Mouse (Mus musculus) embryonic facial prominence, embryonic 10.5 days (tissue): Measurements from ENCODE around the gene Stat2. TPM values are rescaled to one million over a fixed set of nuclear protein-coding genes. Genes with fewer than 3 reads are reported as not detected.
"Not testable (repeated sequence)": the region's sequence is repeated elsewhere in the genome, so short reads cannot be mapped to it uniquely, and the experiment has no call there.

Experiments
- DNase-seq: peaks from one replicate; pipeline ENCODE4 v3.0.0-alpha.2; 2017; ENCODE audit warnings: low spot score
- H3K27ac ChIP-seq: fragments of 300-500 bp; sonication (generic); replicated peaks from 2 replicates; pipeline ENCODE4 v1.5.1; 2016; ENCODE audit warnings: mild to moderate bottlenecking
- H3K27me3 ChIP-seq: fragments of 300-500 bp; sonication (generic); replicated peaks from 2 replicates; pipeline ENCODE4 v1.6.1; 2016; ENCODE audit warnings: low read depth, mild to moderate bottlenecking; ENCODE audit not compliant: poor library complexity, severe bottlenecking
- H3K36me3 ChIP-seq: fragments of 300-500 bp; sonication (generic); replicated peaks from 2 replicates; pipeline ENCODE4 v1.6.1; 2016; ENCODE audit warnings: mild to moderate bottlenecking, moderate library complexity
- H3K4me1 ChIP-seq: fragments of 300-500 bp; sonication (generic); 2 replicates; pipeline ENCODE4 v1.6.1; 2016
- H3K4me3 ChIP-seq: fragments of 300-500 bp; sonication (generic); 2 replicates; pipeline ENCODE4 v1.5.1; 2016; ENCODE audit warnings: mild to moderate bottlenecking, moderate library complexity
- H3K9me3 ChIP-seq: fragments of 300-500 bp; sonication (generic); 2 replicates; pipeline ENCODE4 v1.6.1; 2016; ENCODE audit warnings: mild to moderate bottlenecking
- WGBS: fragments of 180-500 bp; shearing (Covaris S2); methylation state at CpG from one replicate; pipeline ENCODE4 v1.1.7; 2016; 5-methylcytosine and 5-hydroxymethylcytosine counted together
- polyA plus RNA-seq: library from polyadenylated mRNA; unstranded; fragments of >200 nt; fragmentation: Nextera tagmentation; extraction: Ambion mirVana; gene quantifications from 2 replicates; pipeline ENCODE4 v1.2.1, GENCODE M21; 2016

Gene Stat2
- polyA plus RNA-seq, 1 experiment from 2014 or later = 14.3 TPM

GRCm38 (mm10) chr10:128262300-128262699, 8.1 kb upstream of the Stat2 start:
- DNase-seq = no peak
- WGBS = 83% methylated on average over 22 of the region's 22 CpGs

GRCm38 (mm10) chr10:128263393-128264310, 6.7 kb upstream of the Stat2 start:
- DNase-seq = no peak
- Histone ChIP-seq H3K4me1 (peaks cover 3% of the 10 kb centered on the region; the same call in 1 of the 2 replicates), H3K27ac (no peak overlapping the region), H3K4me3 (no peak overlapping the region), H3K27me3 (no peaks in the 10 kb centered on the region), H3K36me3 (no peaks in the 10 kb centered on the region), H3K9me3 (no peaks in the 10 kb centered on the region)
- 78% methylated on average over 6 of the region's 6 CpGs for whole genome bisulfite sequencing

More at GRCm38 (mm10) chr10:128262300-128262699, 8.1 kb upstream of the Stat2 start:
- Histone ChIP-seq H3K27ac (no peak overlapping the region), H3K4me1 (no peaks in the 10 kb centered on the region), H3K9me3 (no peaks in the 10 kb centered on the region), H3K36me3 (no peaks in the 10 kb centered on the region), H3K27me3 (no peaks in the 10 kb centered on the region), H3K4me3 (no peak overlapping the region)

GRCm38 (mm10) chr10:128268371-128268770, 2.0 kb upstream of the Stat2 start, which contains the start of gene Apof:
Apof (plus strand) TSS chr10:128268671.
- DNase-seq = no peak
- H3K27me3 ChIP-seq = peaks cover 8% of the 10 kb centered on the region; the same call in 1 of the 2 replicates
- no peaks in the 10 kb centered on the region; the same call in 1 of the 2 replicates for H3K36me3 ChIP-seq
- no peak within 1 kb of the TSS for H3K27ac ChIP-seq
- H3K4me1 ChIP-seq = peaks cover 15% of the 10 kb centered on the region
- no peaks in the 10 kb centered on the region for H3K9me3 ChIP-seq
- 71% methylated on average over 6 of the region's 6 CpGs for WGBS
- H3K4me3 ChIP-seq = peak within 1 kb of the TSS; percentile 4; the same call in 1 of the 2 replicates

- H3K9me3 ChIP-seq = no peaks in the 10 kb centered on the region
- H3K27ac ChIP-seq = no peak overlapping the region
- H3K36me3 ChIP-seq = no peaks in the 10 kb centered on the region; the same call in 1 of the 2 replicates
- no peak for DNase-seq
- H3K4me1 ChIP-seq = peaks cover 15% of the 10 kb centered on the region
- H3K4me3 ChIP-seq = peak overlapping the region; percentile 4; the same call in 1 of the 2 replicates
- H3K27me3 ChIP-seq = peaks cover 8% of the 10 kb centered on the region; the same call in 1 of the 2 replicates
- WGBS = 88% methylated on average over 16 of the region's 16 CpGs
Measured at GRCm38 (mm10) chr10:128269206-128269910, 1.0 kb upstream of the Stat2 start.

- WGBS = 50% methylated on average over 7 of the region's 7 CpGs
- H3K4me3 ChIP-seq = peak overlapping the region; percentile 87
- H3K36me3 ChIP-seq = no peaks in the 10 kb centered on the region; the same call in 1 of the 2 replicates
Measured at GRCm38 (mm10) chr10:128270866-128271265, 507 bp downstream of the Stat2 start.

GRCm38 (mm10) chr10:128271883-128272282, 1.5 kb downstream of the Stat2 start:
- H3K27me3 ChIP-seq = peaks cover 8% of the 10 kb centered on the region; the same call in 1 of the 2 replicates
- peaks cover 15% of the 10 kb centered on the region for H3K4me1 ChIP-seq
- DNase-seq = no peak
- 66% methylated on average over 2 of the region's 2 CpGs for whole genome bisulfite sequencing
- H3K9me3 ChIP-seq = no peaks in the 10 kb centered on the region
- H3K27ac ChIP-seq = no peak overlapping the region
- H3K36me3 ChIP-seq = peaks cover 6% of the 10 kb centered on the region; the same call in 1 of the 2 replicates
- no peak overlapping the region for H3K4me3 ChIP-seq

More at GRCm38 (mm10) chr10:128270866-128271265, 507 bp downstream of the Stat2 start:
- H3K4me1 ChIP-seq = peaks cover 15% of the 10 kb centered on the region
- H3K27ac ChIP-seq = peak overlapping the region; percentile 86
- H3K9me3 ChIP-seq = no peaks in the 10 kb centered on the region
- peaks cover 8% of the 10 kb centered on the region; the same call in 1 of the 2 replicates for H3K27me3 ChIP-seq
- no peak for DNase-seq

GRCm38 (mm10) chr10:128272819-128273439, 2.6 kb downstream of the Stat2 start:
- not testable (repeated sequence) for H3K4me3 ChIP-seq, H3K27me3 ChIP-seq, H3K9me3 ChIP-seq, H3K27ac ChIP-seq, DNase-seq
- peaks cover 15% of the 10 kb centered on the region for H3K4me1 ChIP-seq
- peaks cover 15% of the 10 kb centered on the region; the same call in 1 of the 2 replicates for H3K36me3 ChIP-seq
- WGBS = 72% methylated on average over 7 of the region's 7 CpGs

GRCm38 (mm10) chr10:128275374-128275773, 5.0 kb downstream of the Stat2 start:
- H3K4me1 ChIP-seq = peaks cover 13% of the 10 kb centered on the region
- H3K4me3 ChIP-seq, H3K9me3 ChIP-seq, H3K27ac ChIP-seq, DNase-seq, H3K27me3 ChIP-seq: not testable (repeated sequence)
- H3K36me3 ChIP-seq = peaks cover 37% of the 10 kb centered on the region
- WGBS = 96% methylated on average over 1 of the region's 1 CpGs

- 57% methylated on average over 6 of the region's 6 CpGs for WGBS
- Histone ChIP-seq H3K4me1 (peaks cover 7% of the 10 kb centered on the region; the same call in 1 of the 2 replicates), H3K4me3 (no peak overlapping the region), H3K27me3 (no peaks in the 10 kb centered on the region), H3K27ac (no peak overlapping the region), H3K36me3 (peaks cover 64% of the 10 kb centered on the region), H3K9me3 (no peaks in the 10 kb centered on the region)
- DNase-seq = no peak
Measured at GRCm38 (mm10) chr10:128278158-128278557, 7.8 kb downstream of the Stat2 start.

- no peak overlapping the region for H3K27ac ChIP-seq
- H3K4me3 ChIP-seq = no peak overlapping the region
- H3K36me3 ChIP-seq = peaks cover 89% of the 10 kb centered on the region
- H3K27me3 ChIP-seq = no peaks in the 10 kb centered on the region
- no peak for DNase-seq
- WGBS = 90% methylated on average over 6 of the region's 6 CpGs
- peaks cover 7% of the 10 kb centered on the region for H3K4me1 ChIP-seq
- no peaks in the 10 kb centered on the region for H3K9me3 ChIP-seq
Measured at GRCm38 (mm10) chr10:128280943-128281342, 10.6 kb downstream of the Stat2 start.

GRCm38 (mm10) chr10:128281682-128282081, 11.3 kb downstream of the Stat2 start:
- no peak overlapping the region for H3K27ac ChIP-seq
- H3K4me1 ChIP-seq = peaks cover 15% of the 10 kb centered on the region
- DNase-seq = no peak
- H3K4me3 ChIP-seq = no peak overlapping the region
- H3K27me3 ChIP-seq = no peaks in the 10 kb centered on the region
- WGBS = 94% methylated on average over 14 of the region's 14 CpGs
- H3K36me3 ChIP-seq = peaks cover 88% of the 10 kb centered on the region
- no peaks in the 10 kb centered on the region for H3K9me3 ChIP-seq

GRCm38 (mm10) chr10:128282886-128283450, 12.6 kb downstream of the Stat2 start:
- Histone ChIP-seq H3K9me3 (no peaks in the 10 kb centered on the region), H3K27ac (no peak overlapping the region), H3K4me3 (no peak overlapping the region), H3K36me3 (peaks cover 76% of the 10 kb centered on the region), H3K4me1 (peaks cover 17% of the 10 kb centered on the region), H3K27me3 (no peaks in the 10 kb centered on the region)
- no peak for DNase-seq
- 89% methylated on average over 20 of the region's 20 CpGs for WGBS
